Mouse (Mus musculus) lung, postnatal 0 days (tissue): ENCODE measurements at regions not wholly inside any gene's neighbourhood (a gene's known extent, or its start where the extent isn't known, plus 50 kb on each side); places are given as distances from the start of the nearest gene placed in this dataset.

Experiments
- CTCF ChIP-seq: IDR thresholded peaks from 2 replicates; pipeline ENCODE4 v1.5.1; 2016; ENCODE audit warnings: antibody characterized with exemption, mild to moderate bottlenecking
- EP300 ChIP-seq: IDR thresholded peaks from 2 replicates; pipeline ENCODE4 v1.6.1; 2016; ENCODE audit warnings: antibody characterized with exemption, mild to moderate bottlenecking, control low read depth

- TF ChIP-seq EP300 (no peak), CTCF (0 out of 2 replicates have a peak, but pooled peaks have one; percentile 8)
These were observed 194.2 kb upstream of the Tent5a start for GRCm38 (mm10) chr9:85521342-85521741.
